Mouse (Mus musculus): ENCODE results near the gene Ttc4. TPM values are rescaled to one million over a fixed set of nuclear protein-coding genes. Genes with fewer than 3 reads are reported as not detected.
A peak's percentile ranks its signal among the peaks of the same experiment; 100 is the strongest.

Ttc4 gene
- polyA plus RNA-seq, 1 experiment from 2014 or later, result 71.2 TPM

DNA sequence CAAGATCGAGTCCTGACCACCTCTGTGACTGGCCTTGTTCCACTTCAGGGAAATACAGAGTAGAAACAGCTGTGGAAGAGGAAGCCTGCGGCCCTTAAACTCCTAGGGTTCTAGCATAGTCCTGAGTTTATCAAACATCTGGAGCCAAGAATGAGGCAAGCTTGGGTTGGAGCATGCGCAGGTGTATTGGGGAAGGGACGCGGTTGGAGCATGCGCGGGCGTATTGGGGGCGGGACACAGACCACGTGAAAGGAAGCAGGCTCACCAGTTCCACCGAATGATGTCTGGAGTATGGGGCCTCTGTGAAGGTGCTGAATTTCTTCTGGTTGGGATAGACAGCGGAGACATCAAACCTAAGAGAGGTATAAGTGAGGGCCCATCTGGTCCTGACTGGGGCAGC is 63.1 kb downstream of the Ttc4 start:
- H3K4me1 ChIP-seq (ENCODE audit: control insufficient read depth, insufficient read depth, low read length), result no peaks in the 10 kb centered on the region; the same call in 1 of the 2 replicates
- no peaks in the 10 kb centered on the region for H3K9me3 ChIP-seq (ENCODE audit: control insufficient read depth, low read length)
- no peak overlapping the region for H3K4me2 ChIP-seq (ENCODE audit: low read depth, low read length)
- no peaks in the 10 kb centered on the region for H3K36me3 ChIP-seq (ENCODE audit: control insufficient read depth, insufficient read depth, low read length)
- ATAC-seq (ENCODE audit: low read depth), result no peak
- 77% methylated on average over 12 of the region's 12 CpGs for WGBS
- no peak overlapping the region for H3K9ac ChIP-seq (ENCODE audit: low read depth, low read length)
- no peak for DNase-seq (ENCODE audit: low spot score)
- H3K27ac ChIP-seq (replicated peaks; ENCODE audit: low read depth, low read length), result no peak overlapping the region
- H3K27me3 ChIP-seq (replicated peaks; ENCODE audit: control insufficient read depth, insufficient read depth, low read length), result no peaks in the 10 kb centered on the region
- no peak overlapping the region for H3K4me3 ChIP-seq (ENCODE audit: low read depth, low read length)

DNA sequence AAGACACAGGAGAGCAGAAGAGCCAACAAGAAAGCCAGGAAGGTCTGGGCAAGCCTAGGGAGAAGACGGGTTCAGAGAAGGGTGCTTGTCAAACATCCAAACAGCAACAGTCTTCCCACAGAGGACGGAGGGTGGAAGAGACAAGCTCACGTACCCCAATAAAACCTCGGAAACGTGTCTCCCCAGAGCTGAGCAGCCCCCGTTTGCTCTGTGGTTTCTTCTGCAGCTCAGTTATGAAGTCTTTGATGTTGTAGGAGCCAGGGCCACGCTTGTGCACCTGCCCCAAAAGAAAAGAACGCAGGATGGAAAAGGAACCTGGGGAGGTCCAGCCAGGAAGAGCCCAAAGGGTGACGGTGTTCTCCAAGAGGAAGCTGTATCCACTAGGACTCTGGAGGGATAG is 63.9 kb downstream of the Ttc4 start:
- Histone ChIP-seq H3K4me3 (ENCODE audit: low read depth, low read length) (no peak overlapping the region), H3K4me2 (ENCODE audit: low read depth, low read length) (no peak overlapping the region), H3K27ac (replicated peaks; ENCODE audit: low read depth, low read length) (no peak overlapping the region), H3K4me1 (ENCODE audit: control insufficient read depth, insufficient read depth, low read length) (no peaks in the 10 kb centered on the region; the same call in 1 of the 2 replicates), H3K9me3 (ENCODE audit: control insufficient read depth, low read length) (no peaks in the 10 kb centered on the region), H3K36me3 (ENCODE audit: control insufficient read depth, insufficient read depth, low read length) (no peaks in the 10 kb centered on the region), H3K9ac (ENCODE audit: low read depth, low read length) (no peak overlapping the region), H3K27me3 (replicated peaks; ENCODE audit: control insufficient read depth, insufficient read depth, low read length) (no peaks in the 10 kb centered on the region)
- ATAC-seq (ENCODE audit: low read depth) (no peak), DNase-seq (ENCODE audit: low spot score) (no peak)
- WGBS, result 79% methylated on average over 9 of the region's 9 CpGs

DNA sequence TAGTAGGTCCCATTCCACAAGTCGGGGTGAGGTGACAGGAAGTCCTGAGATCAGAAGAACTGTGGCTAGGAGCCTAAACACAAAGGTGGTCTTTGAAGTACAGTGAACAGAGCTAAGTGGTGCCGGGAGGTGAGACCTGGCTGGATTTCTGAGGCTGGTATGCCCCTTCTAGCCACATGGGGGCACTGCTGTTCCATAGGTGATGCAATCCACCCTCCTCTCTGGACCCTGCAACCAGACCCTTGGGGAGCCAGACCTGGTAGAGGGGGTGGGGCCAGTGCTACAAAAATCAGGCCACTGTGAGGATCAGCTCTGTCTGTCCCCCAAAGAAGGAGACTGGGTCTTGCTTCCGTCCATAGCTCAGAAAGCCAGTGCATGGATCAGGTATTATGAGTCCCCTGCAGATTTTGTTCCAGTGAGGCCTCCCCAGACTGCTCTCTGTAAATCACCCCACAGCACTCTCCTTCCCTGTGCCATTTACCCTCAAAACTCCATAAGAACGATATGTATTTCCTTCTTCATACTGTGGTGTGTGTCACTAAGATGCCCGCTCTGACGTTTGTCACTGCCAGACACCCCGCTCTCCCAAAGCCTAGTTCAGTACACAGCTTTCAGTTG is 64.5 kb downstream of the Ttc4 start:
- DNase-seq (ENCODE audit: low spot score), result peak; percentile 70
- Histone ChIP-seq H3K27ac (replicated peaks; ENCODE audit: low read depth, low read length) (no peak overlapping the region), H3K9ac (ENCODE audit: low read depth, low read length) (no peak overlapping the region), H3K4me1 (ENCODE audit: control insufficient read depth, insufficient read depth, low read length) (no peaks in the 10 kb centered on the region; the same call in 1 of the 2 replicates), H3K4me3 (ENCODE audit: low read depth, low read length) (no peak overlapping the region), H3K36me3 (ENCODE audit: control insufficient read depth, insufficient read depth, low read length) (no peaks in the 10 kb centered on the region), H3K4me2 (ENCODE audit: low read depth, low read length) (no peak overlapping the region), H3K27me3 (replicated peaks; ENCODE audit: control insufficient read depth, insufficient read depth, low read length) (no peaks in the 10 kb centered on the region), H3K9me3 (ENCODE audit: control insufficient read depth, low read length) (no peaks in the 10 kb centered on the region)
- peak; percentile 68 for ATAC-seq (ENCODE audit: low read depth)
- 45% methylated on average over 7 of the region's 7 CpGs for WGBS

DNA sequence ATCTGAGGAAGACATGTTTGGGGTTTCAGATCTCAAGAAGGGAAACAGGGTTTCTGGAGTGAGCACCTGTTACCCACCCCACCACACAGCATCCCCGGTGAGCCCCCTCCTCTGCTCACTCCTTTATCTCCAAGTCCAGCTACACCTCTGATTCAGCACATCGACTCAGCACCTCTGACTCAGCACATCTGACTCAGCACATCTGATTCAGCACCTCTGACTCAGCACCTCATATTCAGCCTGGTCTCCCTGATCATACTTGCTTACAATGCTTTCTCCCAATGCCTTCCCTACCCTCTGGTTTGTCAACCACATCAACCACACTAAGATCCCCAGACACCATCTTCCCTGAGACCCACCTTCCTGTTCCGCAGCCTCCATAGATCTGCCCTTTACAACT is 65.2 kb downstream of the Ttc4 start:
- Histone ChIP-seq H3K9ac (ENCODE audit: low read depth, low read length) (no peak overlapping the region), H3K27ac (replicated peaks; ENCODE audit: low read depth, low read length) (no peak overlapping the region), H3K4me2 (ENCODE audit: low read depth, low read length) (no peak overlapping the region), H3K4me1 (ENCODE audit: control insufficient read depth, insufficient read depth, low read length) (no peaks in the 10 kb centered on the region; the same call in 1 of the 2 replicates), H3K36me3 (ENCODE audit: control insufficient read depth, insufficient read depth, low read length) (no peaks in the 10 kb centered on the region), H3K9me3 (ENCODE audit: control insufficient read depth, low read length) (no peaks in the 10 kb centered on the region), H3K27me3 (replicated peaks; ENCODE audit: control insufficient read depth, insufficient read depth, low read length) (no peaks in the 10 kb centered on the region), H3K4me3 (ENCODE audit: low read depth, low read length) (no peak overlapping the region)
- WGBS, result 83% methylated on average over 3 of the region's 3 CpGs
- DNase-seq (ENCODE audit: low spot score), result no peak
- no peak for ATAC-seq (ENCODE audit: low read depth)

DNA sequence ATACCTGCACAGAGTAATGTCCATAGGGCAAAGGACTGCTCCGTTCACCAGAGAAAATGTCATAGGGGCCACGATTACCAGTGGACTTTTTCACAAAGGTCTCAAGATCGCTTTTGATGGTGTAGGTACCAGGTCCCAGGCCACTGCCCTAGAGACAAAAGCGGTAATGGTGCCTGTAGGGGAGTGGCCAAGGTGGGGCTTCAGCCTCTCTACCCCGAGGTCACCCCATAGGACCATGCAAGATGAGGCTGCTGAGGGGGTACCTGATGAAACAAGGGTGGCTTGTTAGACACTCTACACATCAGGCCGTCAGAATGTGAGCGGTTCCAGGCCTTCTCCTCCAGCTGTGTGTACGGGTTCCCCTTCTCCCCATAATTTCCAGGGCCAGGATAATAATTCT is 65.6 kb downstream of the Ttc4 start:
- WGBS, result 73% methylated on average over 8 of the region's 8 CpGs

More for the DNA sequence above, 65.6 kb downstream of the Ttc4 start:
- no peak for ATAC-seq (ENCODE audit: low read depth)
- H3K9me3 ChIP-seq (ENCODE audit: control insufficient read depth, low read length), result 0 out of 2 replicates have a peak, but pooled peaks cover 3% of the 10 kb centered on the region
- H3K27ac ChIP-seq (replicated peaks; ENCODE audit: low read depth, low read length), result no peak overlapping the region
- H3K36me3 ChIP-seq (ENCODE audit: control insufficient read depth, insufficient read depth, low read length), result no peaks in the 10 kb centered on the region
- no peak overlapping the region for H3K4me3 ChIP-seq (ENCODE audit: low read depth, low read length)
- DNase-seq (ENCODE audit: low spot score), result no peak
- no peak overlapping the region for H3K9ac ChIP-seq (ENCODE audit: low read depth, low read length)
- H3K27me3 ChIP-seq (replicated peaks; ENCODE audit: control insufficient read depth, insufficient read depth, low read length), result no peaks in the 10 kb centered on the region
- no peak overlapping the region for H3K4me2 ChIP-seq (ENCODE audit: low read depth, low read length)
- no peaks in the 10 kb centered on the region; the same call in 1 of the 2 replicates for H3K4me1 ChIP-seq (ENCODE audit: control insufficient read depth, insufficient read depth, low read length)

Other genes with a start within 250 kb of the Ttc4 start
- gene Pcsk9, start 214.6 kb downstream of the Ttc4 start, polyA plus RNA-seq (2014; fragmentation: Nextera tagmentation; extraction: Ambion mirVana), result 4.5 and 4.9 TPM in 2 replicates
- gene Bsnd, start 186.7 kb downstream of the Ttc4 start, polyA plus RNA-seq (2014; fragmentation: Nextera tagmentation; extraction: Ambion mirVana), result 0.15 TPM in 1 of 2 replicates, not detected in the other
- 14.8 and 17.9 TPM in 2 replicates for gene Dhcr24, start 117.9 kb downstream of the Ttc4 start, polyA plus RNA-seq (2014; fragmentation: Nextera tagmentation; extraction: Ambion mirVana)
- not detected in 2 replicates for gene Lexm, start 61.7 kb downstream of the Ttc4 start, polyA plus RNA-seq (2014; fragmentation: Nextera tagmentation; extraction: Ambion mirVana)
- 2.6 and 3.5 TPM in 2 replicates for gene Ttc22, start 56.5 kb downstream of the Ttc4 start, polyA plus RNA-seq (2014; fragmentation: Nextera tagmentation; extraction: Ambion mirVana)
- 12.2 and 12.4 TPM in 2 replicates for gene Pars2, start 27.9 kb downstream of the Ttc4 start, polyA plus RNA-seq (2014; fragmentation: Nextera tagmentation; extraction: Ambion mirVana)
- gene Mroh7, start 52.0 kb upstream of the Ttc4 start, polyA plus RNA-seq (2014; fragmentation: Nextera tagmentation; extraction: Ambion mirVana), result 0.24 and 0.84 TPM in 2 replicates
- gene Fam151a, start 54.9 kb upstream of the Ttc4 start, polyA plus RNA-seq (2014; fragmentation: Nextera tagmentation; extraction: Ambion mirVana), result 0.17 and 0.49 TPM in 2 replicates
- gene Acot11, start 126.1 kb upstream of the Ttc4 start, polyA plus RNA-seq (2014; fragmentation: Nextera tagmentation; extraction: Ambion mirVana), result 4.1 and 4.2 TPM in 2 replicates
- gene Ssbp3, start 231.8 kb upstream of the Ttc4 start, polyA plus RNA-seq (2014; fragmentation: Nextera tagmentation; extraction: Ambion mirVana), result 72.9 and 88.2 TPM in 2 replicates